Mouse (Mus musculus) lung, adult 2 months (tissue): ENCODE measurements at regions not wholly inside any gene's neighbourhood (a gene's known extent, or its start where the extent isn't known, plus 50 kb on each side); places are given as distances from the start of the nearest gene placed in this dataset.

Experiments used
- DNase-seq: peaks from one replicate; pipeline ENCODE4 v3.0.0; 2022
- H3K4me1 ChIP-seq: fragments of 200-500 bp; 2 replicates; pipeline ENCODE4 v1.6.1; 2011; ENCODE audit warnings: low read length; ENCODE audit not compliant: control insufficient read depth, insufficient read depth
- H3K4me3 ChIP-seq: fragments of 200-500 bp; replicated peaks from 2 replicates; pipeline ENCODE3; 2011; ENCODE audit warnings: low read depth, mild to moderate bottlenecking, control low read depth, low read length; ENCODE audit errors: extremely low read depth
- CTCF ChIP-seq: fragments of 200-500 bp; IDR thresholded peaks from 2 replicates; pipeline ENCODE4 v1.5.1; 2011; ENCODE audit warnings: mild to moderate bottlenecking, low read length, control low read depth; ENCODE audit not compliant: insufficient read depth
- POLR2A ChIP-seq: fragments of 200-500 bp; IDR thresholded peaks from 2 replicates; pipeline ENCODE4 v1.6.1; 2011; ENCODE audit warnings: low read depth, mild to moderate bottlenecking, control low read depth, low read length, borderline replicate concordance; ENCODE audit errors: extremely low read depth
- WGBS: fragments of 180-500 bp; shearing (Covaris S2); methylation state at CpG from one replicate; pipeline ENCODE4 v1.1.7; 2018; 5-methylcytosine and 5-hydroxymethylcytosine counted together

DNA sequence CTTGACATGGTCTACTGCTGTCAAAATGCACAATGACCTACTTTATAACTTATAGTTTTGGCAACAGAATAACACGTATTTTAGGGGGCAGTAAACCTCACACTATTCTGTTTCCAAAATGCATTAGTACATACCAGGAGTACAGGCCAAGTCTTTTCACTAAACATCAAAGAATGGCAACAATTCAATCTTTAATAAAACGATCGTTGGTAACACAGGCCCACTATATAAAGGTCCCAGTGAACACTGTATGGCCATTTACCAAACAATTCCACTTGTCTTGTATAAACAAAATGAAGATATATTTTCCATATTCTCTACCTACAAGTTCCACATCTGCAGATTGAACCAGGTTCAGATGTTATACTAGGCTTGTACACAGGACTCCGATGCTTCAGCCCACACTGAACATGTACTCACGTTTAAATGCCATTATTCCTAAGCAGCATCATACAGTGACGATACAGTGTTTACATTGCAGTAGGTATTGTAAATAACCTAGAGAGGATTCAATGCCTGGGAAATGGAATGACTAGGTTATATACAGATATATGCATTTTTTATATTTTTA lies 78.3 kb upstream of the Gimd1 start:
- TF ChIP-seq POLR2A: no peak
- TF ChIP-seq CTCF: no peak
- DNase-seq: no peak
- WGBS: 79% methylated on average over 6 of the region's 6 CpGs
- Histone ChIP-seq H3K4me1 (no peaks in the 10 kb centered on the region), H3K4me3 (no peak overlapping the region)

DNA sequence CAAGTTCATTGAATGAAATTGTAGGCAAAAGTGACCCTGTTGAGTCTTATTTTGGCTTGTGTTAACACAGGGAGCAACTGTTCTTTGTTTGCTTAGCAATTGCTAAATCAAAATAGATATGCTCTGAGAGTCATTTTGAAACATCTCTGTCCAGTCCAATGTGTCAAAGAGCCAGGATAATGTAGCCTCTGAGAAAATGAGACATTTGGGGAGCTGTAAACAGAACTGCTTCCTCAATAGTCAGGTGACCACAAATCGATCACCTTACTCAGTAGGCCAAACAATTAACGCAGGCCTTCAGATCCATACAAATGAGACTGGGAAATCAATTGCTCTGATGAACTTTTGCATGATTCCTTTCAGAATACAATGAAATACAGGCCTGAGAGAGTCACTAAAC lies 63.9 kb upstream of the Gimd1 start:
- no peak for TF ChIP-seq POLR2A
- no peak for TF ChIP-seq CTCF
- 86% methylated on average over 2 of the region's 2 CpGs for WGBS
- Histone ChIP-seq H3K4me3 (no peak overlapping the region), H3K4me1 (no peaks in the 10 kb centered on the region)
- no peak for DNase-seq

DNA sequence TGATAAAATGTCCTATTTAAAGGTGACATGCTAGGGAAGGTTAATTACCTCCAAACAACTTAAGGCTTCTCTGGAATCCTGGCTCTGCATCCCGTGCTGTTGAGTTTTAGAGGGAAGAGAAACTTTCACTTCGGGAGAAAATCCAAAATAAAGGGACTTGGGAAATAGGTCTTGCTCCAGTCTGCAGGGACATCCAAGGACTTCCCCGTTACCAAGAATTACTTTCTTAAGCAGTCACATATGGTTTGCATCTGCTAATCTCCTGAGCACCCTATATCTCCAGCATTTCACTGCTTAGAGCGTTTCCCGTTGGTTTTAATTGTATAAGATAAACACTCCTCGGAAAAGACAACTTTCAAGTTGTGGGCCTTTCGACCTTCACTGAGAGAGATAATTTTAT lies 63.3 kb upstream of the Gimd1 start:
- H3K4me1 ChIP-seq: no peaks in the 10 kb centered on the region
- TF ChIP-seq POLR2A: no peak
- TF ChIP-seq CTCF: no peak
- no peak for DNase-seq
- 49% methylated on average over 7 of the region's 7 CpGs for WGBS
- no peak overlapping the region for H3K4me3 ChIP-seq
